Mouse (Mus musculus) cerebellum, adult 9-11 months (tissue): Measurements from ENCODE around the gene Bcl2l1.

ENCODE experiments used
- DNase-seq: peaks from one replicate; pipeline ENCODE4 v3.0.0; 2022

Gene Bcl2l1

DNA sequence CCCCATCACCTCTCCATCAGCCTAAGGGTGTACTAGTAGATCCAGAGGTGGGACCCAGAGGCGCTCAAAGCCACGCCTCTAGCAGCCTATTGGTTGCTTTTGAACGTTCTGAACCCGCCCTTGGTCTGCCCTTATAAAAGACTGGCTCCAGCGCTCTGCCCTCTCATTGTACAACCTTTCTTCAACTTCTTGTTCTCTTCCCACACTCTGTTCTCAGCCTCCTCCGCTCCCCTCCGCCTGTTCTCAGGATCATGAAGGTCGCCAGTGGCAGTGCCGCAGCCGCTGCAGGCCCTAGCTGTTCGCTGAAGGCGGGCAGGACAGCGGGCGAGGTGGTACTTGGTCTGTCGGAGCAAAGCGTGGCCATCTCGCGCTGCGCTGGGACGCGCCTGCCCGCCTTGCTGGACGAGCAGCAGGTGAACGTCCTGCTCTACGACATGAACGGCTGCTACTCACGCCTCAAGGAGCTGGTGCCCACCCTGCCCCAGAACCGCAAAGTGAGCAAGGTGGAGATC, 95.4 kb downstream of the Bcl2l1 start, which contains the start of gene Id1:
Gene Id1, plus strand, starts transcription at position 162 of the 512 bp plus-strand sequence.
- DNase-seq: peak; percentile 44

DNA sequence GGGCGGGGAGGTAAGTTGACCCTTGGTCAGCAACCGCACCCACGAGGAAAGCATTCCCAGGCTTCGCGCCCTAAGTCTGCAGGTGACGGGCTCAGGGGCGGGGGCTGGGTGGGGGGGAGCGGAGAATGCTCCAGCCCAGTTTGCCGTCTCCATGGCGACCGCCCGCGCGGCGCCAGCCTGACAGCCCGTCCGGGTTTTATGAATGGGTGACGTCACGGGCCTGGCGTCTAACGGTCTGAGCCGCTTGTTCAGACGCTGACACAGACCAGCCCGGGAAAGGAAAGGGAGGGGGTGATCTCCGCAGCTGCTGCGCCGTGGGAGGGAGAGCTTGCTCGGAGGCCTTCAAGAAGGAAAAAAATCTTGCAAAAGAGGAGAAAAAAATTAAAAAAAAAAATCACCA, 96.5 kb downstream of the Bcl2l1 start:
- peak; percentile 82 for DNase-seq

DNA sequence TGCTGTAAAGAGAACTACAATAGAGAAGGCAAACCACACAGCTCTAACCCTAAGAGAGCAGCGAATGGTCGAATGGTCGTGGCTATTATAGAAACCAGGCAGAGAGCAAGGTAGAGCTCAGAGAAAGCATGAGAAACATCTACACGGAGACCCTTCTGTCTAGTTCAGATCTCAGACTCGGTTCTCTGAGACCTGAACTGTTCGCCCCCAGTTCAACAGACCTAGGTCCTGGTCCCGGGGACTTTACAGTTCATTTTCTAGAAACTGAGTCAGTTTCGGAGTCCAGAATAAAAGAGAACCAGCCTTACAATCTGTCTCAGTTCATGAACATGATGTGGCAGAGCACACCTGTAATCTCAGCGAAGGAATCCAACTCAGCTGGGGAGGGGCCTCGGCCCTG, 97.0 kb downstream of the Bcl2l1 start:
- DNase-seq: no peak

DNA sequence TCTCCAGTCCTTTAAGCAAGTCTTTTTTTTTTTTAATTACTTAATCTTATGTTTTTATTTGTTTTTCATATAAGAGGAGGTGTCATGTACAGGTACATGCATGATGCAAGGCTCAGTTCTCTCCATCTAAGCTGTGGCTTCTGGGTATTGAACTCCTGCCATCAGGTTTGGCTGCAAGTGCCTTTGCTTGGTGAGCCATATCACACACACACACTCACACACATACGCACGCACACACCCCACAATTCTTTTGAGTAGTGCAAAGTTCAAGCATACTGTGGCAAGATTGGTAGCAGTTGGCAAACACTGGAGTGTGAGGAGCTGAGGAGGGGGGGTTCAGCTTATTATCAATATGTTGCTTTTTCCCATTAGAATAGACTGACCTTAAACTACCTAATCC, 98.3 kb downstream of the Bcl2l1 start:
- DNase-seq: no peak
